Mouse (Mus musculus) gastrocnemius, adult 18-20 months (tissue): ENCODE data around the gene Rhob. TPM values are rescaled to one million over a fixed set of nuclear protein-coding genes. Genes with fewer than 3 reads are reported as not detected.

Experiments
- DNase-seq: peaks from one replicate; pipeline ENCODE4 v3.0.0; 2021; ENCODE audit warnings: low spot score
- long read RNA-seq, 2 experiments: library from polyadenylated mRNA; stranded (forward); transcript quantifications; one replicate each; pipeline ENCODE4 v2.0.0; 2021
- total RNA-seq, 2 experiments: library from RNA; stranded (reverse); gene quantifications; 2 replicates each; pipeline ENCODE4 v1.2.3; 2021

Rhob gene
- 10 to 100 TPM; 43.6 to 79.2 TPM for total RNA-seq
- long read RNA-seq, experiment 1, transcript Rhob-201 (1 exons, 2,349 nt), result major isoform, 16 of 16 reads
- long read RNA-seq, experiment 1, partial matches to known transcripts, result 0 of 16 reads
- long read RNA-seq, experiment 1, other reads (novel, unspliced or antisense), result 0 of 16 reads
- long read RNA-seq, experiment 2, transcript Rhob-201 (1 exons, 2,349 nt), result major isoform, 10 of 10 reads
- long read RNA-seq, experiment 2, partial matches to known transcripts, result 0 of 10 reads
- long read RNA-seq, experiment 2, other reads (novel, unspliced or antisense), result 0 of 10 reads

DNA sequence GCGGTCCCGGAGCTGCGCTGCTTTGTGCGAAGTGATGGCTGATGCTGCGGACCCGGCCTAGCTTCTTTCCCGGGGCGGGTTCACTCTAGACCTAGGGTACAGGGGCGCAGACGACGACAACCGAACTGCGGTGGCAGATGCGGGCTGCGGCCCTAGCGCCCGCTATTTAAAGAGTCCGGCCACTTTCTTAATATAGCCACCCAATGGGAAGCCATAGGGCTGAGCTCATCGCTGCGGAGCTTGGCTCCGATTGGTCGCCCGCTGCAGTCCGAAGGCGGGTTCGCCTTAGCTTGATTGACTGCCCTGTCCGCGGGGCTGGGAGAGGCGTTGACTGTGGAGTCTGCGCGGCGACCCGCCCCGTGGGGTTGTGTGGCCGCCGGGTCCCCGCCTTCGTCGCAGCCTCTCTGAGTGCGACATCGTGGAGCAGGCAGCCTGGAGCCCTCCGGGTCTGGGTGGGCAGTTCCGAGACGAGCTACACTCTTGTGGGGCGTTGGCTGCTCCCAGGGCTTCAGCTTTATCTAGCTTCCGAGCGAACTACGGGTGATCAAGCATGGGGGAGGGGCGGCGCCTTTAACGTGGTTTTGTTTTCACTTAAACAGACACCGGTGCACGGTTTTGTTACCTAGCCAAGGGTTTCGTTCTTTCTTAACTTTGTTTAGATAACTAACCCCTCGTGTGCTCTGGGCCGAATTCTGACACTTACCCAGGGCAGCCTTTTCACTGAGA lies at the start of gene Rhob:
TSS of gene Rhob (minus strand) at position 139 of the 726 bp plus-strand sequence.
- DNase-seq, result peak; percentile 96

DNA sequence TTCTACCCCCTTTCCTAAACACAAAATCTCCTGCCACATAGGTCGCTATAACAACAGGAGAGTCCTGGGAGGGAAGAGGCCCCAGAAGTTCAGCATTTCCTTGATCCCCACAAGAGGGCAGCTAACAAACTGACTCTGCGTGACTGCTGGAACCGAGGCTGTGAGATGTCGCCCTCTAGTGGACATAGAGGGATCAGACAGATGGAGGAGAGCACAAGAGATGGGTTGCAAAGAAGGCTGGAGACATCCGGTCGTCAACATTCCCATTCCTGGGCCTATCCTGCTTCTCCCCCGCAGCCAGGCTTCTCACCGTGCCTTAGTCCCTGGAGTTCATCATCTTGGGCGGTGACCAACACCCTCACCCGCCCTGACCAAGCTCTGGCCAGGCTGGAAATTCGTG lies 47.5 kb upstream of the Rhob start:
- DNase-seq, result peak; percentile 80

DNA sequence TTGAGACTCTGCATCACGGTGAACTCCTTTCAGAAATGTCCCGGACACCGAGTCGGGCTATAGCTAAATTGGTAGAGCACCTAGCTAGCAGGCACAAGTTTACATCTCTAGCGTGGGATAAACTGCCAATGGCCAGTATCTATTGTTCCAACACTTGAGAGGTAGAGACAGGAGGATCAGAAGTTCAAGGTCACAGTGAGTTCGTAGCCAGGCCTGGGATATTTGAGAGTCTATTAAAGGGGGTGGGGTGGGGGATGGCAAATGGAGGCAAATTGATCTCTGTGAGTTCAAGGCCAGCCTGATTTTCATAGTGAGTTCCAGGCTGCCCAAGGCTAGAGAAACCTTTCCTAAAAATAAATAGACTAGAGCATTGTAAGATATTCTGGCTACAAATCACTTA lies 47.0 kb upstream of the Rhob start:
- DNase-seq, result no peak

DNA sequence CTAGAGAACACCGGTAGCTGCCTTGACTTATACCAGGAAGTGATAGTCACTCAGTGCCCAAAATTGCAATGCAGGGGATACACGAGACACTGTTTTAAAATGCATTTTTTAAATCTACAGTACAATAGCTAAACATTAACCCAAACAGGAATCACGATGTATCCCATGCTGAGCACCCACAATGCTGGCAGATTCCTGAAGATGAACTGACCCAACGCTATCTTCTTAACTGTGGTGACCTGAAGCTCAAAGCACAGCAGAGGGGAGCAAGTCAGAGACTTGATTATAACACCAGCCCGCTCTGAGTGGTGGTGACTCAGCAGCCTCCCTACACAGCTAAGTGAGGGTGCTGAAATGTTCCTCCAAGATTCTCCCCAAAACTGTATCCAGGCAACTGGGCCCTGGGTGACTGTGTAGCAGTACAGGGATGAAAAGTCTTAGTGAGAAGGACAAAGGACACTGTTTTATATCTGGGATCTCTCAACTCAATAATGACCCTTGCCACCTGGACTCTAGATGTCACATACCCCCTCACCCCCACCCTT lies 45.3 kb upstream of the Rhob start:
- DNase-seq, result no peak

DNA sequence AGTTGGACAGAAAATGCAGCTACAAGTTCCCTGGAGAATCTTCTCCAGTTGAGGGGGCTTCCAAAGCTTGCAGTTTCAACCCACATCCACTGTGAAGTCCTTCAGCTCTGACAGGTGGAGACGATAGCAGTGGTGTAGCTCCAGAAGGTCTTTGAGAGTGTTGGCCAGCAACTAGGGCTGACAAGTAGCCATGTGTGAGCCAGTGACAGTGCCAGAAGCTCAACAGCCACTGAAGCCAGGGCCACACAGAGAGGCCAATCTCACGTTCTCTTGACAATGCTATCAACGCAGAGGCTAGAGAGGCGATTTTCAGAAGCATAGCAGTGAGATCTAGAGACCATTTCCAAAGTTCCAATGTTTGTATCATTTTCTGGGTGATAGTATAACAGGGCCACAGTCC lies 42.6 kb upstream of the Rhob start:
- no peak for DNase-seq

GRCm38 (mm10) chr12:8539471-8539870 lies 39.7 kb upstream of the Rhob start:
- no peak for DNase-seq

GRCm38 (mm10) chr12:8537291-8537690 lies 37.5 kb upstream of the Rhob start:
- DNase-seq, result no peak

GRCm38 (mm10) chr12:8536221-8536965 lies 36.6 kb upstream of the Rhob start:
- DNase-seq, result no peak

GRCm38 (mm10) chr12:8535596-8535995 lies 35.8 kb upstream of the Rhob start:
- no peak for DNase-seq

DNA sequence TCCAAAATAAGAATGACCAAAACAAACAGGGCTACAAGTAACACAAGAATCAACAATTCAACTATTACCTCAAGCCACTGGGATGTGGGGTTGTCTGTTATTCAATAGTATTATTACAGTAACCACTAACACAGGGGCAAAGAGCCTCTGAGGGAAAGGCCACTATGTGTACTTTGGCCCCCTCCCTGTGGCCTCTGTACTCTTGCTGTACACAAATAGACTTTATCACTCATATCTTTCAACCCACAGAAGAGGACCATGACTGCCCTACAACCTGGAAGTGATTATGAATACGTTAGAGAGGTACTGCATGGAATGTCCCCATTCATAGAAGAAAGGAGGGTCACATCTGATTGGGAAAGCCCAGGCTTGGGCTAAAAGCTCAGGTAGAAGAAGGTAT lies 35.1 kb upstream of the Rhob start:
- DNase-seq, result no peak

GRCm38 (mm10) chr12:8527770-8528169 lies 28.0 kb upstream of the Rhob start:
- no peak for DNase-seq

- DNase-seq, result no peak
Measured at GRCm38 (mm10) chr12:8527175-8527574, 27.4 kb upstream of the Rhob start.

GRCm38 (mm10) chr12:8524062-8524461 lies 24.3 kb upstream of the Rhob start:
- DNase-seq, result no peak

- no peak for DNase-seq
Measured at GRCm38 (mm10) chr12:8522711-8523110, 22.9 kb upstream of the Rhob start.

- DNase-seq, result peak; percentile 77
Measured at GRCm38 (mm10) chr12:8521375-8522047, 21.7 kb upstream of the Rhob start.

DNA sequence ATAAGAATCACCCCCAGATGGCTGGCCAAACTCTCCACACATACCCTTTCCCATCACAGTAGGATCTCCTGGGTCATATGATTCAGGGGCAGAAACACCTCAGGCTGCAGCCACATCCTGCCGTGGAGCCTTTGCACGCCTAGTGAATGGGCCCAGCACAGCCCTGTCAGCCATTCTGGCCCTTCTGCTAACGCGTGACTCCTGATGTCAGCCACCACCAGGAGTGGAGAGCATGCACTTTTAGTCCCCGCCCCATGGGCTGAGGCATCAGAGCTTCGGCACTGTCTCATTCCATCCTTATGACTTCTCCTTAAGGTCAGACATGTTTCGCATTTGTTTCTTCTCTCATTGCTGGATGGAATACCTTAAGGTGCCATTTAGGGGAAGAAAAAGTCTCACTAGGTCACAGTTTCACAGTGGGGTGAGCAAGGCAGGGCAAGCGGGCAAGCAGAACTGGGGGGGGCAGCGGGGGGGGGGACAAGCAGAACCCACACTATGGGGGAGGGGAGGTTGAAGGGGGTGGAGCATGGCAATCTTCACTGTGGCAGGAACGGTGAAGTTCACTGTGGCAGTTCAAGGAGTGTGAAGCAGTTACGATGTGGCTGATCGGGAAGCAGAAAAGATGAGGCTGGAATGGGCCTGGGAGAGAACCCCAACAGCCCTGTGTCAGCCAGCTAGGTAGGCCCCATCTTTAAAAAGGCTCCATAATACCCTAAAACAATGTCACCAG lies 19.8 kb upstream of the Rhob start:
- DNase-seq, result no peak

GRCm38 (mm10) chr12:8511037-8511882 lies 11.5 kb upstream of the Rhob start:
- peak; percentile 46 for DNase-seq

GRCm38 (mm10) chr12:8510317-8510988 lies 10.6 kb upstream of the Rhob start:
- no peak for DNase-seq

GRCm38 (mm10) chr12:8509693-8510092 lies 9.9 kb upstream of the Rhob start:
- peak; percentile 44 for DNase-seq
